Mouse (Mus musculus) right cerebral cortex, adult 18-20 months (tissue): ENCODE data around the gene Pold1.

Experiments used
- DNase-seq: peaks from one replicate; pipeline ENCODE4 v3.0.0; 2022; ENCODE audit warnings: mixed read lengths

Pold1 gene

GRCm38 (mm10) chr7:44521710-44522109 lies 26.9 kb downstream of the Pold1 start:
- DNase-seq: no peak

- DNase-seq: no peak
Measured at GRCm38 (mm10) chr7:44520990-44521389, 27.7 kb downstream of the Pold1 start.

GRCm38 (mm10) chr7:44519240-44519913 lies 29.3 kb downstream of the Pold1 start:
- no peak for DNase-seq

- DNase-seq: no peak
Measured at GRCm38 (mm10) chr7:44507491-44507890, 41.2 kb downstream of the Pold1 start.

- DNase-seq: peak; percentile 65
Measured at GRCm38 (mm10) chr7:44501563-44502115, 47.0 kb downstream of the Pold1 start.

- no peak for DNase-seq
Measured at GRCm38 (mm10) chr7:44500046-44500445, 48.6 kb downstream of the Pold1 start.

GRCm38 (mm10) chr7:44498922-44499321 lies 49.7 kb downstream of the Pold1 start:
- DNase-seq: no peak

- DNase-seq: no peak
Measured at GRCm38 (mm10) chr7:44497361-44498055, 51.1 kb downstream of the Pold1 start.

- DNase-seq: no peak
Measured at GRCm38 (mm10) chr7:44496771-44497109, 51.9 kb downstream of the Pold1 start.

- peak; percentile 98 for DNase-seq
Measured at GRCm38 (mm10) chr7:44495992-44496770, 52.5 kb downstream of the Pold1 start, which contains the start of the genes Emc10 and Fam71e1. TSS of gene Emc10 (minus strand) at chr7:44496529. TSS of gene Fam71e1 (plus strand) at chr7:44496581.

GRCm38 (mm10) chr7:44495086-44495485 lies 53.6 kb downstream of the Pold1 start:
- no peak for DNase-seq

GRCm38 (mm10) chr7:44494681-44495080 lies 54.0 kb downstream of the Pold1 start:
- no peak for DNase-seq

- DNase-seq: no peak
Measured at GRCm38 (mm10) chr7:44492166-44492826, 56.4 kb downstream of the Pold1 start.

GRCm38 (mm10) chr7:44491391-44491790 lies 57.3 kb downstream of the Pold1 start:
- DNase-seq: no peak

- no peak for DNase-seq
Measured at GRCm38 (mm10) chr7:44490281-44490680, 58.4 kb downstream of the Pold1 start.

GRCm38 (mm10) chr7:44488545-44488944 lies 60.1 kb downstream of the Pold1 start:
- DNase-seq: no peak

GRCm38 (mm10) chr7:44487936-44488335 lies 60.7 kb downstream of the Pold1 start:
- no peak for DNase-seq

GRCm38 (mm10) chr7:44486927-44487575 lies 61.6 kb downstream of the Pold1 start:
- DNase-seq: no peak

- no peak for DNase-seq
Measured at GRCm38 (mm10) chr7:44485572-44486195, 63.0 kb downstream of the Pold1 start.

- peak; percentile 76 for DNase-seq
Measured at GRCm38 (mm10) chr7:44484841-44485571, 63.6 kb downstream of the Pold1 start.

- no peak for DNase-seq
Measured at GRCm38 (mm10) chr7:44484109-44484508, 64.5 kb downstream of the Pold1 start.
